Mouse (Mus musculus) intestine, embryonic 15.5 days (tissue): ENCODE results near the gene Aldh8a1. TPM values are rescaled to one million over a fixed set of nuclear protein-coding genes. Genes with fewer than 3 reads are reported as not detected.
"Not testable (repeated sequence)": the region's sequence is repeated elsewhere in the genome, so short reads cannot be mapped to it uniquely, and the experiment has no call there.

ENCODE experiments used
- ATAC-seq: fragments of 200-750 bp; cut with Nextera tagmentation; 2 replicates; pipeline ENCODE4 v1.8.0; 2017; ENCODE audit warnings: moderate TSS enrichment, moderate library complexity
- H3K27ac ChIP-seq: fragments of 300-500 bp; sonication (generic); 2 replicates; pipeline ENCODE4 v1.5.1; 2015; ENCODE audit warnings: mild to moderate bottlenecking, inconsistent platforms
- H3K27me3 ChIP-seq: fragments of 300-500 bp; sonication (generic); replicated peaks from 2 replicates; pipeline ENCODE4 v1.6.1; 2015; ENCODE audit warnings: inconsistent platforms
- H3K36me3 ChIP-seq: fragments of 300-500 bp; sonication (generic); 2 replicates; pipeline ENCODE4 v1.6.1; 2015; ENCODE audit warnings: inconsistent platforms
- H3K4me1 ChIP-seq: fragments of 300-500 bp; sonication (generic); replicated peaks from 2 replicates; pipeline ENCODE4 v1.6.1; 2015; ENCODE audit warnings: inconsistent platforms
- H3K4me2 ChIP-seq: fragments of 300-500 bp; sonication (generic); replicated peaks from 2 replicates; pipeline ENCODE4 v1.6.1; 2015; ENCODE audit warnings: mild to moderate bottlenecking, inconsistent platforms
- H3K4me3 ChIP-seq: fragments of 300-500 bp; sonication (generic); replicated peaks from 2 replicates; pipeline ENCODE4 v1.5.1; 2015; ENCODE audit warnings: inconsistent platforms
- H3K9ac ChIP-seq: fragments of 300-500 bp; sonication (generic); 2 replicates; pipeline ENCODE4 v1.6.1; 2015; ENCODE audit warnings: inconsistent platforms
- H3K9me3 ChIP-seq: fragments of 300-500 bp; sonication (generic); 2 replicates; pipeline ENCODE4 v1.6.1; 2016; ENCODE audit warnings: inconsistent platforms
- WGBS: fragments of 180-500 bp; shearing (Covaris S2); methylation state at CpG from one replicate; pipeline ENCODE4 v1.1.7; 2015; 5-methylcytosine and 5-hydroxymethylcytosine counted together
- polyA plus RNA-seq: library from polyadenylated mRNA; unstranded; fragments of >200 nt; fragmentation: Nextera tagmentation; extraction: Ambion mirVana; gene quantifications from 2 replicates; pipeline ENCODE4 v1.2.1, GENCODE M21; 2015

The Aldh8a1 gene
- polyA plus RNA-seq, 1 experiment from 2014 or later, result 0.33 TPM

- H3K4me1 ChIP-seq, result no peaks in the 10 kb centered on the region
- no peak for ATAC-seq
- H3K4me3 ChIP-seq, result no peak overlapping the region
- H3K9me3 ChIP-seq, result no peaks in the 10 kb centered on the region
- H3K27ac ChIP-seq, result no peak overlapping the region
- H3K27me3 ChIP-seq, result no peaks in the 10 kb centered on the region
- 69% methylated on average over 9 of the region's 9 CpGs for whole genome bisulfite sequencing
- H3K9ac ChIP-seq, result no peak overlapping the region
- no peaks in the 10 kb centered on the region for H3K36me3 ChIP-seq
- no peak overlapping the region for H3K4me2 ChIP-seq
These were observed 1.3 kb downstream of the Aldh8a1 start for GRCm38 (mm10) chr10:21378196-21378944.

GRCm38 (mm10) chr10:21382914-21383313 lies 5.8 kb downstream of the Aldh8a1 start:
- WGBS, result 9% methylated on average over 6 of the region's 6 CpGs
- peak; percentile 58; the same call in 1 of the 2 replicates for ATAC-seq

GRCm38 (mm10) chr10:21385111-21385663 lies 8.1 kb downstream of the Aldh8a1 start:
- Histone ChIP-seq H3K27ac (no peak overlapping the region), H3K4me1 (no peaks in the 10 kb centered on the region), H3K27me3 (no peaks in the 10 kb centered on the region), H3K36me3 (no peaks in the 10 kb centered on the region), H3K4me3 (no peak overlapping the region), H3K9me3 (no peaks in the 10 kb centered on the region), H3K4me2 (no peak overlapping the region), H3K9ac (no peak overlapping the region)
- 78% methylated on average over 3 of the region's 3 CpGs for WGBS
- no peak for ATAC-seq

More at GRCm38 (mm10) chr10:21382914-21383313, 5.8 kb downstream of the Aldh8a1 start:
- H3K9ac ChIP-seq, result no peak overlapping the region
- H3K36me3 ChIP-seq, result no peaks in the 10 kb centered on the region
- no peaks in the 10 kb centered on the region for H3K9me3 ChIP-seq
- no peaks in the 10 kb centered on the region for H3K27me3 ChIP-seq
- H3K4me3 ChIP-seq, result no peak overlapping the region
- H3K4me1 ChIP-seq, result no peaks in the 10 kb centered on the region
- H3K27ac ChIP-seq, result no peak overlapping the region
- no peak overlapping the region for H3K4me2 ChIP-seq

GRCm38 (mm10) chr10:21389075-21389474 lies 12.0 kb downstream of the Aldh8a1 start:
- 86% methylated on average over 11 of the region's 11 CpGs for WGBS
- H3K4me1 ChIP-seq, result no peaks in the 10 kb centered on the region
- no peaks in the 10 kb centered on the region for H3K36me3 ChIP-seq
- H3K9ac ChIP-seq, result no peak overlapping the region
- no peak overlapping the region for H3K4me3 ChIP-seq
- no peak for ATAC-seq
- no peaks in the 10 kb centered on the region for H3K27me3 ChIP-seq
- H3K9me3 ChIP-seq, result no peaks in the 10 kb centered on the region
- H3K27ac ChIP-seq, result no peak overlapping the region
- no peak overlapping the region for H3K4me2 ChIP-seq

- no peaks in the 10 kb centered on the region for H3K4me1 ChIP-seq
- H3K27ac ChIP-seq, result no peak overlapping the region
- no peak overlapping the region for H3K4me2 ChIP-seq
- H3K9me3 ChIP-seq, result no peaks in the 10 kb centered on the region
- H3K9ac ChIP-seq, result no peak overlapping the region
- no peaks in the 10 kb centered on the region for H3K36me3 ChIP-seq
- no peaks in the 10 kb centered on the region for H3K27me3 ChIP-seq
- no peak overlapping the region for H3K4me3 ChIP-seq
- ATAC-seq, result no peak
- 90% methylated on average over 4 of the region's 4 CpGs for WGBS
These were observed 13.3 kb downstream of the Aldh8a1 start for GRCm38 (mm10) chr10:21390440-21390839.

- ATAC-seq, result no peak
- no peaks in the 10 kb centered on the region for H3K27me3 ChIP-seq
- H3K9ac ChIP-seq, result no peak overlapping the region
- no peaks in the 10 kb centered on the region for H3K9me3 ChIP-seq
- no peak overlapping the region for H3K4me2 ChIP-seq
- H3K4me3 ChIP-seq, result no peak overlapping the region
- no peaks in the 10 kb centered on the region for H3K36me3 ChIP-seq
- 72% methylated on average over 4 of the region's 4 CpGs for WGBS
- H3K27ac ChIP-seq, result no peak overlapping the region
- no peaks in the 10 kb centered on the region for H3K4me1 ChIP-seq
These were observed 14.2 kb downstream of the Aldh8a1 start for GRCm38 (mm10) chr10:21391286-21391685.

GRCm38 (mm10) chr10:21393390-21393789 lies 16.3 kb downstream of the Aldh8a1 start:
- Histone ChIP-seq H3K36me3 (no peaks in the 10 kb centered on the region), H3K9me3 (no peaks in the 10 kb centered on the region), H3K27ac (no peak overlapping the region), H3K4me1 (no peaks in the 10 kb centered on the region), H3K4me3 (no peak overlapping the region), H3K27me3 (no peaks in the 10 kb centered on the region), H3K4me2 (no peak overlapping the region), H3K9ac (no peak overlapping the region)
- no peak for ATAC-seq
- 87% methylated on average over 2 of the region's 2 CpGs for WGBS

GRCm38 (mm10) chr10:21395426-21396139 lies 18.5 kb downstream of the Aldh8a1 start:
- H3K4me1 ChIP-seq, result no peaks in the 10 kb centered on the region
- no peak overlapping the region for H3K9ac ChIP-seq
- no peak overlapping the region for H3K4me3 ChIP-seq
- H3K4me2 ChIP-seq, result no peak overlapping the region
- ATAC-seq, result no peak
- H3K36me3 ChIP-seq, result no peaks in the 10 kb centered on the region
- WGBS, result 81% methylated on average over 14 of the region's 14 CpGs
- no peaks in the 10 kb centered on the region for H3K27me3 ChIP-seq
- H3K27ac ChIP-seq, result no peak overlapping the region
- no peaks in the 10 kb centered on the region for H3K9me3 ChIP-seq

GRCm38 (mm10) chr10:21398873-21399425 lies 21.9 kb downstream of the Aldh8a1 start:
- H3K9me3 ChIP-seq, H3K27ac ChIP-seq, H3K9ac ChIP-seq, ATAC-seq, H3K27me3 ChIP-seq, H3K36me3 ChIP-seq, H3K4me1 ChIP-seq, H3K4me3 ChIP-seq, H3K4me2 ChIP-seq: not testable (repeated sequence)
- 78% methylated on average over 6 of the region's 6 CpGs for WGBS

- ATAC-seq, result no peak
These were observed 22.5 kb downstream of the Aldh8a1 start for GRCm38 (mm10) chr10:21399622-21400021.

GRCm38 (mm10) chr10:21400031-21400430 lies 22.9 kb downstream of the Aldh8a1 start:
- Histone ChIP-seq H3K4me1 (peaks cover 3% of the 10 kb centered on the region; the same call in 1 of the 2 replicates), H3K36me3 (no peaks in the 10 kb centered on the region), H3K27ac (no peak overlapping the region), H3K9me3 (no peaks in the 10 kb centered on the region), H3K27me3 (no peaks in the 10 kb centered on the region), H3K4me3 (no peak overlapping the region), H3K9ac (no peak overlapping the region), H3K4me2 (no peak overlapping the region)
- no peak for ATAC-seq
- 54% methylated on average over 7 of the region's 7 CpGs for WGBS

More at GRCm38 (mm10) chr10:21399622-21400021, 22.5 kb downstream of the Aldh8a1 start:
- no peaks in the 10 kb centered on the region for H3K27me3 ChIP-seq
- no peak overlapping the region for H3K27ac ChIP-seq
- peaks cover 3% of the 10 kb centered on the region; the same call in 1 of the 2 replicates for H3K4me1 ChIP-seq
- no peak overlapping the region for H3K9ac ChIP-seq
- no peak overlapping the region for H3K4me3 ChIP-seq
- no peak overlapping the region for H3K4me2 ChIP-seq
- 38% methylated on average over 8 of the region's 8 CpGs for WGBS
- no peaks in the 10 kb centered on the region for H3K36me3 ChIP-seq
- H3K9me3 ChIP-seq, result no peaks in the 10 kb centered on the region

GRCm38 (mm10) chr10:21400453-21400852 lies 23.4 kb downstream of the Aldh8a1 start:
- Histone ChIP-seq H3K27me3 (no peaks in the 10 kb centered on the region), H3K9me3 (no peaks in the 10 kb centered on the region), H3K4me1 (peaks cover 3% of the 10 kb centered on the region; the same call in 1 of the 2 replicates), H3K36me3 (no peaks in the 10 kb centered on the region), H3K27ac (no peak overlapping the region), H3K9ac (no peak overlapping the region), H3K4me2 (no peak overlapping the region), H3K4me3 (no peak overlapping the region)
- ATAC-seq, result no peak
- 63% methylated on average over 2 of the region's 2 CpGs for WGBS
